Mouse (Mus musculus) intestine, embryonic 15.5 days (tissue): ENCODE data around the gene Fbxo11. TPM values are rescaled to one million over a fixed set of nuclear protein-coding genes. Genes with fewer than 3 reads are reported as not detected.

ENCODE experiments used
- ATAC-seq: fragments of 200-750 bp; cut with Nextera tagmentation; 2 replicates; pipeline ENCODE4 v1.8.0; 2017; ENCODE audit warnings: moderate TSS enrichment, moderate library complexity
- H3K27ac ChIP-seq: fragments of 300-500 bp; sonication (generic); 2 replicates; pipeline ENCODE4 v1.5.1; 2015; ENCODE audit warnings: mild to moderate bottlenecking, inconsistent platforms
- H3K27me3 ChIP-seq: fragments of 300-500 bp; sonication (generic); replicated peaks from 2 replicates; pipeline ENCODE4 v1.6.1; 2015; ENCODE audit warnings: inconsistent platforms
- H3K36me3 ChIP-seq: fragments of 300-500 bp; sonication (generic); 2 replicates; pipeline ENCODE4 v1.6.1; 2015; ENCODE audit warnings: inconsistent platforms
- H3K4me1 ChIP-seq: fragments of 300-500 bp; sonication (generic); replicated peaks from 2 replicates; pipeline ENCODE4 v1.6.1; 2015; ENCODE audit warnings: inconsistent platforms
- H3K4me2 ChIP-seq: fragments of 300-500 bp; sonication (generic); replicated peaks from 2 replicates; pipeline ENCODE4 v1.6.1; 2015; ENCODE audit warnings: mild to moderate bottlenecking, inconsistent platforms
- H3K4me3 ChIP-seq: fragments of 300-500 bp; sonication (generic); replicated peaks from 2 replicates; pipeline ENCODE4 v1.5.1; 2015; ENCODE audit warnings: inconsistent platforms
- H3K9ac ChIP-seq: fragments of 300-500 bp; sonication (generic); 2 replicates; pipeline ENCODE4 v1.6.1; 2015; ENCODE audit warnings: inconsistent platforms
- H3K9me3 ChIP-seq: fragments of 300-500 bp; sonication (generic); 2 replicates; pipeline ENCODE4 v1.6.1; 2016; ENCODE audit warnings: inconsistent platforms
- WGBS: fragments of 180-500 bp; shearing (Covaris S2); methylation state at CpG from one replicate; pipeline ENCODE4 v1.1.7; 2015; 5-methylcytosine and 5-hydroxymethylcytosine counted together
- polyA plus RNA-seq: library from polyadenylated mRNA; unstranded; fragments of >200 nt; fragmentation: Nextera tagmentation; extraction: Ambion mirVana; gene quantifications from 2 replicates; pipeline ENCODE4 v1.2.1, GENCODE M21; 2015

Fbxo11 gene
- polyA plus RNA-seq, 1 experiment from 2014 or later, result 12.9 TPM

- Histone ChIP-seq H3K4me2 (no peak overlapping the region), H3K27ac (no peak overlapping the region), H3K9ac (no peak overlapping the region), H3K4me3 (no peak overlapping the region), H3K9me3 (no peaks in the 10 kb centered on the region), H3K36me3 (no peaks in the 10 kb centered on the region), H3K4me1 (no peaks in the 10 kb centered on the region), H3K27me3 (no peaks in the 10 kb centered on the region)
- WGBS, result 88% methylated on average over 10 of the region's 10 CpGs
- ATAC-seq, result no peak
Observed at GRCm38 (mm10) chr17:88095517-88096198, 30.6 kb upstream of the Fbxo11 start.

- no peak overlapping the region for H3K9ac ChIP-seq
- H3K36me3 ChIP-seq, result no peaks in the 10 kb centered on the region
- 71% methylated on average over 12 of the region's 12 CpGs for WGBS
- H3K4me2 ChIP-seq, result no peak overlapping the region
- no peaks in the 10 kb centered on the region for H3K9me3 ChIP-seq
- no peaks in the 10 kb centered on the region for H3K4me1 ChIP-seq
- H3K27ac ChIP-seq, result no peak overlapping the region
- H3K4me3 ChIP-seq, result no peak overlapping the region
- H3K27me3 ChIP-seq, result no peaks in the 10 kb centered on the region
- no peak for ATAC-seq
Observed at GRCm38 (mm10) chr17:88094327-88094726, 29.2 kb upstream of the Fbxo11 start.

- Histone ChIP-seq H3K27me3 (no peaks in the 10 kb centered on the region), H3K36me3 (no peaks in the 10 kb centered on the region), H3K9ac (no peak overlapping the region), H3K9me3 (no peaks in the 10 kb centered on the region), H3K4me3 (no peak overlapping the region), H3K4me2 (no peak overlapping the region), H3K4me1 (no peaks in the 10 kb centered on the region), H3K27ac (no peak overlapping the region)
- no peak for ATAC-seq
- 82% methylated on average over 10 of the region's 10 CpGs for WGBS
Observed at GRCm38 (mm10) chr17:88093798-88094197, 28.7 kb upstream of the Fbxo11 start.

GRCm38 (mm10) chr17:88085976-88086375 is 20.9 kb upstream of the Fbxo11 start:
- no peak overlapping the region for H3K27ac ChIP-seq
- 93% methylated on average over 11 of the region's 11 CpGs for WGBS
- no peaks in the 10 kb centered on the region for H3K36me3 ChIP-seq
- no peaks in the 10 kb centered on the region for H3K27me3 ChIP-seq
- no peaks in the 10 kb centered on the region for H3K4me1 ChIP-seq
- H3K4me3 ChIP-seq, result no peak overlapping the region
- no peaks in the 10 kb centered on the region for H3K9me3 ChIP-seq
- no peak overlapping the region for H3K9ac ChIP-seq
- ATAC-seq, result no peak
- H3K4me2 ChIP-seq, result no peak overlapping the region

GRCm38 (mm10) chr17:88081446-88081845 is 16.4 kb upstream of the Fbxo11 start:
- ATAC-seq, result no peak
- Histone ChIP-seq H3K4me1 (no peaks in the 10 kb centered on the region), H3K4me2 (no peak overlapping the region), H3K9me3 (no peaks in the 10 kb centered on the region), H3K27ac (no peak overlapping the region), H3K4me3 (no peak overlapping the region), H3K36me3 (no peaks in the 10 kb centered on the region), H3K9ac (no peak overlapping the region), H3K27me3 (no peaks in the 10 kb centered on the region)
- WGBS, result 84% methylated on average over 6 of the region's 6 CpGs

- Histone ChIP-seq H3K36me3 (no peaks in the 10 kb centered on the region), H3K4me2 (no peak overlapping the region), H3K27me3 (no peaks in the 10 kb centered on the region), H3K4me3 (no peak overlapping the region), H3K27ac (no peak overlapping the region), H3K9me3 (no peaks in the 10 kb centered on the region), H3K9ac (no peak overlapping the region), H3K4me1 (no peaks in the 10 kb centered on the region)
- ATAC-seq, result no peak
- 79% methylated on average over 8 of the region's 8 CpGs for WGBS
Observed at GRCm38 (mm10) chr17:88079771-88080170, 14.7 kb upstream of the Fbxo11 start.

GRCm38 (mm10) chr17:88072047-88072446 is 7.0 kb upstream of the Fbxo11 start:
- H3K9me3 ChIP-seq, result no peaks in the 10 kb centered on the region
- no peak overlapping the region for H3K27ac ChIP-seq
- 83% methylated on average over 7 of the region's 7 CpGs for WGBS
- no peak overlapping the region for H3K9ac ChIP-seq
- H3K4me1 ChIP-seq, result no peaks in the 10 kb centered on the region
- H3K4me3 ChIP-seq, result no peak overlapping the region
- no peak overlapping the region for H3K4me2 ChIP-seq
- H3K36me3 ChIP-seq, result no peaks in the 10 kb centered on the region
- H3K27me3 ChIP-seq, result no peaks in the 10 kb centered on the region
- no peak for ATAC-seq

- WGBS, result 94% methylated on average over 7 of the region's 7 CpGs
- H3K4me3 ChIP-seq, result no peak overlapping the region
- no peak for ATAC-seq
- H3K27me3 ChIP-seq, result no peaks in the 10 kb centered on the region
- H3K9ac ChIP-seq, result no peak overlapping the region
- H3K9me3 ChIP-seq, result no peaks in the 10 kb centered on the region
- H3K4me2 ChIP-seq, result no peak overlapping the region
- H3K4me1 ChIP-seq, result no peaks in the 10 kb centered on the region
- no peak overlapping the region for H3K27ac ChIP-seq
- H3K36me3 ChIP-seq, result no peaks in the 10 kb centered on the region
Observed at GRCm38 (mm10) chr17:88068024-88068719, 3.1 kb upstream of the Fbxo11 start.

GRCm38 (mm10) chr17:88067202-88067901 is 2.3 kb upstream of the Fbxo11 start:
- Histone ChIP-seq H3K4me2 (peak overlapping the region; percentile 58), H3K4me1 (no peaks in the 10 kb centered on the region), H3K27ac (no peak overlapping the region), H3K9me3 (no peaks in the 10 kb centered on the region), H3K4me3 (peak overlapping the region; percentile 99), H3K9ac (no peak overlapping the region), H3K36me3 (no peaks in the 10 kb centered on the region), H3K27me3 (no peaks in the 10 kb centered on the region)
- no peak for ATAC-seq
- 84% methylated on average over 4 of the region's 4 CpGs for WGBS

- Histone ChIP-seq H3K4me3 (peak overlapping the region; percentile 99), H3K9me3 (no peaks in the 10 kb centered on the region), H3K36me3 (no peaks in the 10 kb centered on the region), H3K9ac (0 out of 2 replicates have a peak overlapping the region, but pooled peaks have one; percentile 11), H3K4me2 (peak overlapping the region; percentile 58), H3K4me1 (no peaks in the 10 kb centered on the region), H3K27ac (peak overlapping the region; percentile 100; the same call in 1 of the 2 replicates), H3K27me3 (no peaks in the 10 kb centered on the region)
- WGBS, result 7% methylated on average over 9 of the region's 9 CpGs
- no peak for ATAC-seq
Observed at GRCm38 (mm10) chr17:88066799-88067198, 1.7 kb upstream of the Fbxo11 start.

GRCm38 (mm10) chr17:88065801-88066646 is 933 bp upstream of the Fbxo11 start:
- H3K4me1 ChIP-seq, result no peaks in the 10 kb centered on the region
- H3K27ac ChIP-seq, result peak overlapping the region; percentile 100
- H3K4me2 ChIP-seq, result peak overlapping the region; percentile 58
- peak overlapping the region; percentile 99 for H3K4me3 ChIP-seq
- ATAC-seq, result peak; percentile 97
- WGBS, result 1% methylated on average over 41 of the region's 57 CpGs
- no peaks in the 10 kb centered on the region for H3K9me3 ChIP-seq
- no peaks in the 10 kb centered on the region for H3K36me3 ChIP-seq
- H3K27me3 ChIP-seq, result no peaks in the 10 kb centered on the region
- peak overlapping the region; percentile 99 for H3K9ac ChIP-seq
